Mouse (Mus musculus) regulatory T cell (primary cell): ENCODE measurements at regions not wholly inside any gene's neighbourhood (a gene's known extent, or its start where the extent isn't known, plus 50 kb on each side); places are given as distances from the start of the nearest gene placed in this dataset.

Experiments
- in situ Hi-C: fragments of 300-600 bp; cut with MboI, MseI; formaldehyde crosslinking; loops from one replicate; pipeline ENCODE4 v1.15.1; 2025; ENCODE audit warnings: high pct_unique_total_duplicates

GRCm38 (mm10) chr6:86577504-86577903 lies 50.5 kb upstream of the Asprv1 start:
- in situ Hi-C loops = loop anchor here (10.0 kb wide), 1 partner anchor 983 kb away; no protein-coding TSS in a partner anchor
